Mouse (Mus musculus) lung, embryonic 15.5 days (tissue): ENCODE measurements around the gene Dusp10. TPM values are rescaled to one million over a fixed set of nuclear protein-coding genes. Genes with fewer than 3 reads are reported as not detected.

Source experiments
- ATAC-seq: fragments of 200-750 bp; cut with Nextera tagmentation; 2 replicates; pipeline ENCODE4 v1.8.0; 2017; ENCODE audit warnings: moderate number of reproducible peaks, borderline replicate concordance; ENCODE audit not compliant: low FRiP score, low TSS enrichment; ENCODE audit errors: extremely low read depth
- H3K27ac ChIP-seq: fragments of 300-500 bp; sonication (generic); 2 replicates; pipeline ENCODE4 v1.5.1; 2015; ENCODE audit warnings: moderate library complexity, mild to moderate bottlenecking, inconsistent platforms
- H3K27me3 ChIP-seq: fragments of 300-500 bp; sonication (generic); 2 replicates; pipeline ENCODE4 v1.6.1; 2015; ENCODE audit warnings: inconsistent platforms
- H3K36me3 ChIP-seq: fragments of 300-500 bp; sonication (generic); 2 replicates; pipeline ENCODE4 v1.6.1; 2015; ENCODE audit warnings: inconsistent platforms
- H3K4me1 ChIP-seq: fragments of 300-500 bp; sonication (generic); 2 replicates; pipeline ENCODE4 v1.6.1; 2015; ENCODE audit warnings: inconsistent platforms
- H3K4me2 ChIP-seq: fragments of 300-500 bp; sonication (generic); 2 replicates; pipeline ENCODE4 v1.6.1; 2015; ENCODE audit warnings: inconsistent platforms, mild to moderate bottlenecking, moderate library complexity
- H3K4me3 ChIP-seq: fragments of 300-500 bp; sonication (generic); 2 replicates; pipeline ENCODE4 v1.5.1; 2015; ENCODE audit warnings: mild to moderate bottlenecking, inconsistent platforms
- H3K9ac ChIP-seq: fragments of 300-500 bp; sonication (generic); 2 replicates; pipeline ENCODE4 v1.6.1; 2015; ENCODE audit warnings: inconsistent platforms
- H3K9me3 ChIP-seq: fragments of 300-500 bp; sonication (generic); 2 replicates; pipeline ENCODE4 v1.6.1; 2016; ENCODE audit warnings: inconsistent platforms
- WGBS: fragments of 180-500 bp; shearing (Covaris S2); methylation state at CpG from one replicate; pipeline ENCODE4 v1.1.7; 2015; 5-methylcytosine and 5-hydroxymethylcytosine counted together
- polyA plus RNA-seq: library from polyadenylated mRNA; unstranded; fragments of >200 nt; fragmentation: Nextera tagmentation; extraction: Ambion mirVana; gene quantifications from 2 replicates; pipeline ENCODE4 v1.2.1, GENCODE M21; 2015

Dusp10 gene
- polyA plus RNA-seq, 1 experiment from 2014 or later: 7.8 TPM

DNA sequence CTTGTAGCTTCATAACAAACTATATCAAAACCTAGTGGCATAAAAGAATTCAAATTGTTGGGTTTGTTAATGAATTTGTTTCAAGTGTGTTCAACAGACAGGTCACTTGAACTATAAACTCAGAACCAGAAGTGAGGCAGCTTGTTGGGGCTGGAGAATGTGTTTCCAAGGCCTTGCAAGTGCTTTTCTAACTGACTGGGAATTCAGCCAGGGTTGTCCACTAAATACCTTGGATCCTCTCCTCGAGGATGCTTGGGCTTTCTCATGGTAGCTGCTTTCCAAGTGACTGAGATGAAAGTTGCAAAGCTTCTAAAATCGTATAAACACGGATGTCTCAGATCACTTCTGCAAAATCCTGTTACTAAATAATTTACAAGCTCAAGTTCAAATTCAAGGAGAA is 69.6 kb downstream of the Dusp10 start:
- Histone ChIP-seq H3K4me3 (no peak overlapping the region), H3K4me1 (0 out of 2 replicates have a peak, but pooled peaks cover 11% of the 10 kb centered on the region), H3K36me3 (no peaks in the 10 kb centered on the region), H3K9me3 (no peaks in the 10 kb centered on the region), H3K27ac (peak overlapping the region; percentile 20; the same call in 1 of the 2 replicates), H3K9ac (no peak overlapping the region), H3K4me2 (no peak overlapping the region), H3K27me3 (no peaks in the 10 kb centered on the region)
- 38% methylated on average over 3 of the region's 3 CpGs for WGBS
- no peak for ATAC-seq

GRCm38 (mm10) chr1:184083166-184083565 is 70.1 kb downstream of the Dusp10 start:
- no peaks in the 10 kb centered on the region for H3K36me3 ChIP-seq
- H3K9ac ChIP-seq: no peak overlapping the region
- WGBS: 63% methylated on average over 7 of the region's 7 CpGs
- ATAC-seq: no peak
- no peaks in the 10 kb centered on the region for H3K9me3 ChIP-seq
- H3K27ac ChIP-seq: peak overlapping the region; percentile 20; the same call in 1 of the 2 replicates
- H3K4me2 ChIP-seq: no peak overlapping the region
- 0 out of 2 replicates have a peak, but pooled peaks cover 11% of the 10 kb centered on the region for H3K4me1 ChIP-seq
- no peaks in the 10 kb centered on the region for H3K27me3 ChIP-seq
- H3K4me3 ChIP-seq: no peak overlapping the region

GRCm38 (mm10) chr1:184084961-184085360 is 71.9 kb downstream of the Dusp10 start:
- Histone ChIP-seq H3K27ac (no peak overlapping the region), H3K36me3 (no peaks in the 10 kb centered on the region), H3K4me3 (no peak overlapping the region), H3K27me3 (no peaks in the 10 kb centered on the region), H3K9ac (no peak overlapping the region), H3K4me1 (0 out of 2 replicates have a peak, but pooled peaks cover 11% of the 10 kb centered on the region), H3K9me3 (no peaks in the 10 kb centered on the region), H3K4me2 (no peak overlapping the region)
- ATAC-seq: no peak
- WGBS: 82% methylated on average over 3 of the region's 3 CpGs

GRCm38 (mm10) chr1:184090515-184090914 is 77.4 kb downstream of the Dusp10 start:
- Histone ChIP-seq H3K36me3 (no peaks in the 10 kb centered on the region), H3K9me3 (no peaks in the 10 kb centered on the region), H3K9ac (no peak overlapping the region), H3K4me3 (no peak overlapping the region), H3K4me1 (no peaks in the 10 kb centered on the region), H3K27me3 (no peaks in the 10 kb centered on the region), H3K27ac (no peak overlapping the region), H3K4me2 (no peak overlapping the region)
- no peak for ATAC-seq
- WGBS: 64% methylated on average over 6 of the region's 6 CpGs

DNA sequence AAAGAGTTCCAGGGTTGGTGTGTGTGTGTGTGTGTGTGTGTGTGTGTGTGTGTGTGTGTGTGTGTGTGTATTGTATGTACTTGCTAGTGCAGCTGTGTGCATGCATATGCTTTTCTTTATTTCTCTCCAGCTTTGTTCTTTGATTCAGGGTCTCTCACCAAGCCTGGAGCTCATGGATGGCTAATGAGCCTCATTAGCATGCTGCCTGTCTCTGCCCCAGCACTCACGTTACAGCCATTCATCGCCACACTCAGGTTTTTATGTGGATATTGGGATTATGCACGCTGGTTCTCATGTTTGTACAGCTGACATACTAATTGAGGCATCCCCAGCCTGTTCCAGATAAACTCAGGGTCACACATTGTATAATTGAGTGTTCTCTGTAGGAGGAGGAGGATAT is 81.8 kb downstream of the Dusp10 start:
- Histone ChIP-seq H3K4me2 (no peak overlapping the region), H3K27me3 (no peaks in the 10 kb centered on the region), H3K9me3 (no peaks in the 10 kb centered on the region), H3K9ac (no peak overlapping the region), H3K36me3 (no peaks in the 10 kb centered on the region), H3K4me3 (no peak overlapping the region), H3K27ac (no peak overlapping the region), H3K4me1 (no peaks in the 10 kb centered on the region)
- 47% methylated on average over 3 of the region's 3 CpGs for WGBS
- ATAC-seq: no peak

DNA sequence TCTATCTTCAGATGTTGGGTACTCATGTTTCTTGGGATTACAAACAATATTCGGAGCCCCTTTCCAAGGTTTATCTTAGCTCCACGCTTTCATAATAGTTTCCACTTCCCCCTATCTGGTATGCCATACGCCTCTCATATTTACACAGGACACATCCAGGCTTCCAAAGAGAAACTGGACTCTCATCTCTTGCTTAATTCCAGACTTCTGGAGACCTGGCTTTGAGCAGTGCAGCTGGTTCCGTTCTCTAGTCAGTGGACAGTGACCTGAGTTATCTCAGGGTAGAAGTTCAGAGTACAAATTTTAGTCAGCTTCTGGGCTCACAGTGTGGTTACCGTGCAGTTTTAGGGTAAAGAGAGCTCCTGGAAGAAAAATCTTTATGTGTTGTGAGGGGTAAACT is 87.3 kb downstream of the Dusp10 start:
- no peaks in the 10 kb centered on the region for H3K27me3 ChIP-seq
- WGBS: 42% methylated on average over 5 of the region's 5 CpGs
- no peak for ATAC-seq
- H3K9me3 ChIP-seq: no peaks in the 10 kb centered on the region
- H3K27ac ChIP-seq: no peak overlapping the region
- no peak overlapping the region for H3K4me3 ChIP-seq
- no peak overlapping the region for H3K9ac ChIP-seq
- H3K36me3 ChIP-seq: no peaks in the 10 kb centered on the region
- H3K4me1 ChIP-seq: no peaks in the 10 kb centered on the region
- no peak overlapping the region for H3K4me2 ChIP-seq

DNA sequence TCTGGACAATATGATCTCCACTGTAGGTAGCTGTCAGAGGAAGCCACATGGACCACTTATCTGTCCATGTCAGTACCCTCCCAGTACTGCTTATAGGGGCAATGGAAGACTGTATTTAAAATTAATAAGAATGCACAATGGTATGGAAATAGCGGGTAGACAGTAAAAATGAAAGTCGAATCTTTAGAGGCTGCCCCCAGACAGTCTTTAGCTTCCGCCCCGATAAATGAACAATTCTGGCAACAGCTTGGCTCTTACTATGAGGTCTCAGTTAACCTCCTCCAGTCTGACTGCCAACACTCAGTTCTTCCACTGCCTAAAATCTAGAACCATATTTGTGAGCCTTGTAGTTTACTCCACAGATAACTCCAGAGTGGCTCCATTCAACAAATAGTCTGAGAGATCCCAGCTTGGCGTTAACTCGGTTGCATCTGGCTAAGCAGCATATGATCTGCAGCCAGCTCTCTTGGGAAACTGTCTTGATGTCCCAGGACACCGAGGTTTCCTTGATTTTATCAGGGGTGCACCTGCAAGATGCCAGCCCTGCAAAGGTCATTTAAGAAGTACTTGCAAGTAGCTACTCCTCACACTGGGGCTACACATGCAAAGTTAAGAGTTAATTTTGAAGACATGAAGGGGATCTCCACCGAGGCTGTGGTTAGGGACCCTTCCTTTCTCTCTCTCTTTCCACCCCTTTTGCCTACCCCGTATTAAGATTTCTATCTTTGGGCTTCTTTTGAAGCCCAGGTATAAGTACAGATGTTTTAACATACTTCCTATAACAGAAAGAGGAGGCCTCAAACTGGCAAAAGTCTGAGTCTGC is 88.0 kb downstream of the Dusp10 start:
- Histone ChIP-seq H3K9me3 (no peaks in the 10 kb centered on the region), H3K27me3 (no peaks in the 10 kb centered on the region), H3K4me1 (no peaks in the 10 kb centered on the region), H3K27ac (no peak overlapping the region), H3K36me3 (no peaks in the 10 kb centered on the region), H3K4me2 (no peak overlapping the region), H3K9ac (no peak overlapping the region), H3K4me3 (no peak overlapping the region)
- no peak for ATAC-seq
- WGBS: 76% methylated on average over 9 of the region's 9 CpGs

DNA sequence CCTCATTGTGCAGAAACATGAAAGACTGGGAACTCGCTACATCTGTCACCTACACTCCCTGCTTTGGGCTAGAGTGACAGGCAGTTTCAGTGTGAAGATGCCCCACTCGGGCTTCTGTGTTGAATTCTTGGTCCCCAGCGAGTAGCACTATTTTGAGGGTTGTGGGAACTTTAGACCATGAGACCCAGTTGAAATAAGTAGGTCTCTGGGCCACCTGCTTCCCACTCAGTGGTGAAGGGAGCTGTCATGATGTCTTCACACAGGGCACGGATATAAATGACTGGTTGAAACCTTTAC is 88.6 kb downstream of the Dusp10 start:
- no peaks in the 10 kb centered on the region for H3K27me3 ChIP-seq
- H3K27ac ChIP-seq: no peak overlapping the region
- no peaks in the 10 kb centered on the region for H3K4me1 ChIP-seq
- 77% methylated on average over 4 of the region's 4 CpGs for WGBS
- H3K4me2 ChIP-seq: no peak overlapping the region
- H3K9me3 ChIP-seq: no peaks in the 10 kb centered on the region
- H3K9ac ChIP-seq: no peak overlapping the region
- no peak for ATAC-seq
- no peaks in the 10 kb centered on the region for H3K36me3 ChIP-seq
- no peak overlapping the region for H3K4me3 ChIP-seq

GRCm38 (mm10) chr1:184106832-184107231 is 93.7 kb downstream of the Dusp10 start:
- H3K27ac ChIP-seq: no peak overlapping the region

DNA sequence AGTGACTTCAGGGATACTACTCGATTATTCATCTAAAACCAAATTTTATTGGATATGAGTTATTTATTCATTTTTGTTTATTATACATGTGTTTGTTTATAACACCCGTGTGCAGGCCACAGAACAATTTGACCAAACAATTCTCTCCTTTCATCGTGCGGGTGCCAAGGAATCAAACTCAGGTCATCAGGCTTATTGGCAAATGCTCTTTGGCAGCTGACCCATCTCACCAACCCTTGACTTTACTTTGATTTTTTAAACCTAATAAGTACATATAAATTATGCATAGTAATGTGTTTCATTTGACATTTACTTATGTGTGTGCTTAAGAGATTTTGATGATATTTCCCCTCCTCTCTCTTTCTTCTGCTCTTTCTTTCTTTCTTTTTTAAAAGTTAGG is 94.3 kb downstream of the Dusp10 start:
- ATAC-seq: no peak
- H3K9me3 ChIP-seq: no peaks in the 10 kb centered on the region
- no peak overlapping the region for H3K4me3 ChIP-seq
- H3K4me1 ChIP-seq: no peaks in the 10 kb centered on the region
- no peak overlapping the region for H3K4me2 ChIP-seq
- no peak overlapping the region for H3K27ac ChIP-seq
- WGBS: 60% methylated on average over 4 of the region's 4 CpGs
- no peaks in the 10 kb centered on the region for H3K36me3 ChIP-seq
- H3K27me3 ChIP-seq: no peaks in the 10 kb centered on the region
- H3K9ac ChIP-seq: no peak overlapping the region

More at GRCm38 (mm10) chr1:184106832-184107231, 93.7 kb downstream of the Dusp10 start:
- Histone ChIP-seq H3K4me3 (no peak overlapping the region), H3K4me1 (no peaks in the 10 kb centered on the region), H3K4me2 (no peak overlapping the region), H3K9ac (no peak overlapping the region), H3K27me3 (no peaks in the 10 kb centered on the region), H3K36me3 (no peaks in the 10 kb centered on the region), H3K9me3 (no peaks in the 10 kb centered on the region)
- no peak for ATAC-seq
- WGBS: 59% methylated on average over 2 of the region's 2 CpGs

GRCm38 (mm10) chr1:184108254-184108653 is 95.2 kb downstream of the Dusp10 start:
- H3K27me3 ChIP-seq: no peaks in the 10 kb centered on the region
- no peaks in the 10 kb centered on the region for H3K4me1 ChIP-seq
- no peak for ATAC-seq
- H3K27ac ChIP-seq: no peak overlapping the region
- no peaks in the 10 kb centered on the region for H3K36me3 ChIP-seq
- no peak overlapping the region for H3K9ac ChIP-seq
- H3K4me2 ChIP-seq: no peak overlapping the region
- 37% methylated on average over 1 of the region's 1 CpGs for WGBS
- H3K9me3 ChIP-seq: no peaks in the 10 kb centered on the region
- no peak overlapping the region for H3K4me3 ChIP-seq

DNA sequence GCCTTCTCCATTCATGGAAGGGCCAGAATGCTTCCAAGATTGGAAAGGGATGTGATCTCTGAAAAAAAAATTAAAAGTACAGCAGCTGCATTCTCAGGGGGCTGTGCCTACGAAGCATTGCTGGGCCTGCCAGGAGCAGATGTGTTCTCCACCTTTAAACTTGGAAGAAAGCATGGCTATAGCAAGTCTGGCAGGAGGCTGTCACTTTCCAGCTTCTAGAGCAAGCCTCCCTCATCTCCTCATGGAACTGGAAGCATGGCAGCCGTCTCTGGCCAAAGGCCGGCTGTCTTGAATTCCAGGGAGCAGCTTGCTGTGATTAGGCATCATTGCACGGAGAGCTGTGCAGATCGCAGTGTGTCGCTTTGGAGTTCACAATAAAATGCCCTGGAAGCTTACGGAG is 104.5 kb downstream of the Dusp10 start:
- H3K4me2 ChIP-seq: no peak overlapping the region
- H3K27me3 ChIP-seq: no peaks in the 10 kb centered on the region
- H3K9ac ChIP-seq: no peak overlapping the region
- no peak overlapping the region for H3K4me3 ChIP-seq
- H3K27ac ChIP-seq: peak overlapping the region; percentile 2; the same call in 1 of the 2 replicates
- no peaks in the 10 kb centered on the region for H3K9me3 ChIP-seq
- ATAC-seq: no peak
- H3K36me3 ChIP-seq: no peaks in the 10 kb centered on the region
- WGBS: 69% methylated on average over 7 of the region's 7 CpGs
- H3K4me1 ChIP-seq: no peaks in the 10 kb centered on the region
